Mouse (Mus musculus): ENCODE data around the gene Pecam1. TPM values are rescaled to one million over a fixed set of nuclear protein-coding genes. Genes with fewer than 3 reads are reported as not detected.

The Pecam1 gene
- polyA plus RNA-seq, 1 experiment from 2014 or later: 89.5 TPM

DNA sequence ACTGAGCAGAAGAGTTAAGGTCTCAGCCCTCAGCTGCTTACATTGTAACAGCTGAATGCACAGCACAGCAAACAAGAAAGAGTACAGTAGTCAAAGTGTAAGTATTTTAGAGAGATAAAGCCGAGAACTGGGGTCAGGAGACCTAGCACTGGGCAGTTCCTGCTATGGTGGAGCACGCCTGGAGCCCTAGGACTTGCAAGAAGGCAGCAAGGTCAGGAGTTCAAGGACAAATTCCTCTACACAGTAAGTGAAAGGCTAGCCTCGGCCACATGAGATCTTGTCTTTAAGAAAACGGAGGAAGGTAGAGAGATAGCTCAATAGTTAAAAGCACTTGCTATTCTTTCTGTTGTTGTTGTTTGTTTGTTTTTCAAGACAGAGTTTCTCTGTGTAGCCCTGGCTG lies 57.5 kb downstream of the Pecam1 start:
- Histone ChIP-seq H3K4me3 (ENCODE audit: low read depth, low read length) (no peak overlapping the region), H3K4me1 (ENCODE audit: insufficient read depth) (no peaks in the 10 kb centered on the region), H3K4me2 (no peak overlapping the region), H3K27ac (ENCODE audit: low read depth) (no peak overlapping the region), H3K9me3 (ENCODE audit: low read depth, low read length) (no peaks in the 10 kb centered on the region), H3K36me3 (ENCODE audit: insufficient read depth) (0 out of 2 replicates have a peak, but pooled peaks cover 7% of the 10 kb centered on the region), H3K27me3 (ENCODE audit: insufficient read depth, low read length) (no peaks in the 10 kb centered on the region), H3K9ac (no peak overlapping the region)
- no peak for ATAC-seq (ENCODE audit: insufficient read depth)
- DNase-seq: no peak
- WGBS: 69% methylated on average over 4 of the region's 4 CpGs
- TF ChIP-seq CTCF (IDR thresholded peaks at IDR 0.05; ENCODE audit: low read depth): no peak

DNA sequence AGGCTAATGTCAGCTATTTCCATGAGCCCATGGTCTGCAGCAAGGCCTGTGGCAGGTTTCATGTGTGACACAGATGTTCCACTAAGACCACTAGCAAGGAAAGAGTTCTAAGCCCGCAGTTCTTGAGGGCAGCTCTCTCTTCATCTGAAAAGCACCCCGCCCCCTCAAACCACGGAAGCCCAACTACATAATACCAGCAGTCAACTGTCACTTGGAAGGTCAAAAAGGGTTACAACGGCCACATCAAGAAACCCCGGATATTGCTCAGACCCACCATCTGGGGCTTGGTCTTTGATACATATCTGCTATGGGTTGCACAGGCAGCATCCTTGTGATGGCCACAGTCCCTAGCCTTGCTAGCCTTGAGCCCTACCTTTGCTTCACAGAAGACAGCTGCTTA lies 62.1 kb downstream of the Pecam1 start:
- H3K9me3 ChIP-seq (ENCODE audit: low read depth, low read length): no peaks in the 10 kb centered on the region
- WGBS: 73% methylated on average over 5 of the region's 5 CpGs
- no peak for ATAC-seq (ENCODE audit: insufficient read depth)

DNA sequence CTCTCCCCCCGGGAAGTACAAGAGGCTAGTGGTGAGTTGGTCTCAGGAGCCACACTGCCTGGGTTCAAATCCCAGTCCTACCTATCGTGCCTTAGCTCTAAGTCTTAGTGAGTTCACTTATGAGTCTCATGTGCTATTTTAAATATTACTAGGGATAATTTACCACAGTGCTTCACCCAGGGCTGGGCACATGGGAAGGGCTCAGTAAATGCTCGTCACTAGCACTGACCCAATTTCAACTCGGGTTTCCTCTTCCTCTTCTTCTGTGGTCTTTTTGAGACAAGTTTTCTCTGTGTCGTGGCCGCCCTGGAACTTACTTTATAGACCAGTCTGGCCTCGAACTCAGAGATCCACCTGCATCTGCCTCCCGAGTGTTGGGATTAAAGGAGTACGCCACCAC lies 63.1 kb downstream of the Pecam1 start:
- Histone ChIP-seq H3K4me1 (ENCODE audit: insufficient read depth) (no peaks in the 10 kb centered on the region), H3K36me3 (ENCODE audit: insufficient read depth) (0 out of 2 replicates have a peak, but pooled peaks cover 2% of the 10 kb centered on the region), H3K4me3 (ENCODE audit: low read depth, low read length) (no peak overlapping the region), H3K4me2 (no peak overlapping the region), H3K27ac (ENCODE audit: low read depth) (no peak overlapping the region), H3K27me3 (ENCODE audit: insufficient read depth, low read length) (no peaks in the 10 kb centered on the region), H3K9ac (no peak overlapping the region), H3K9me3 (ENCODE audit: low read depth, low read length) (no peaks in the 10 kb centered on the region)
- 85% methylated on average over 9 of the region's 9 CpGs for WGBS
- DNase-seq (no peak), ATAC-seq (ENCODE audit: insufficient read depth) (no peak)
- no peak for TF ChIP-seq CTCF (IDR thresholded peaks at IDR 0.05; ENCODE audit: low read depth)

More for the DNA sequence above, 62.1 kb downstream of the Pecam1 start:
- Histone ChIP-seq H3K4me3 (ENCODE audit: low read depth, low read length) (no peak overlapping the region), H3K27ac (ENCODE audit: low read depth) (no peak overlapping the region), H3K9ac (no peak overlapping the region), H3K36me3 (ENCODE audit: insufficient read depth) (0 out of 2 replicates have a peak, but pooled peaks cover 2% of the 10 kb centered on the region), H3K27me3 (ENCODE audit: insufficient read depth, low read length) (no peaks in the 10 kb centered on the region), H3K4me2 (no peak overlapping the region), H3K4me1 (ENCODE audit: insufficient read depth) (no peaks in the 10 kb centered on the region)
- no peak for DNase-seq
- no peak for TF ChIP-seq CTCF (IDR thresholded peaks at IDR 0.05; ENCODE audit: low read depth)

DNA sequence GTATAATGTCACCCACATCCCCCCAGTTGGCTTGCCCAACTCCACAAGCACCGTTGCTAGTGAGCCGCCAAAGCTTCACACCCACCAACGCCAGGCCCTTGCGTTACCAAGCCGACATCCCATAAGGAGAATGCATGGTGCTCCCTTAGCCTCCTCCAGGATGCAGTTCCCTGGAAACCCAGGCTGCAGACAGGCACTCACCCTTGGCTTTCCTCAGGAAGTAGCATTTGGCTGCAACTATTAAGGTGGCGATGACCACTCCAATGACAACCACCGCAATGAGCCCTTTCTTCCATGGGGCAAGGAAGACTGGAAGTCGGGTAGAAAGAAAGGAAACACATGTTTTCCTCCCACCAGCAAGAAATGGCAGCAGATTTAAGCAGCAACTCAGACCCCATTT lies 66.4 kb downstream of the Pecam1 start:
- Histone ChIP-seq H3K4me2 (no peak overlapping the region), H3K4me1 (ENCODE audit: insufficient read depth) (no peaks in the 10 kb centered on the region), H3K9ac (no peak overlapping the region), H3K9me3 (ENCODE audit: low read depth, low read length) (no peaks in the 10 kb centered on the region), H3K4me3 (ENCODE audit: low read depth, low read length) (no peak overlapping the region), H3K27ac (ENCODE audit: low read depth) (no peak overlapping the region), H3K27me3 (ENCODE audit: insufficient read depth, low read length) (no peaks in the 10 kb centered on the region), H3K36me3 (ENCODE audit: insufficient read depth) (no peaks in the 10 kb centered on the region)
- DNase-seq (no peak), ATAC-seq (ENCODE audit: insufficient read depth) (no peak)
- WGBS: 86% methylated on average over 8 of the region's 8 CpGs
- TF ChIP-seq CTCF (IDR thresholded peaks at IDR 0.05; ENCODE audit: low read depth): no peak

DNA sequence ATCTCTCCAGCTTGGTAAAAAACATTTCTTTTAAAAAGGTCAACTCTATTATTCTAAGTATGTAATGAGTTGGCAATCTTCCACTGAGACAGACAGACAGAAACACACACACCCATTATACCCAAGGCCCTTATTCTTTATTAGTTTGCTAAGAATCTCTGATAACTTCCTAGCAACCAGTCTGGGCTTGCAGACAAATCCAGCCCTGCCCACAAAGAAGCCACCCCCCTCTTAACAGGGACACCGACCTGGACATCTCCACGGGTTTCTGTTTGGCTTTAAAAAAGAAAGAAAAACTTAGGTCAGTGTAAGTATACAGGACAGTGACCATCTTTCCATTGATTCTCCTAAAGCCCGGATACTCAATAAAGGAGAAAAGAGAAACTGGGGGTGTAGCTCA lies 67.1 kb downstream of the Pecam1 start:
- H3K4me1 ChIP-seq (ENCODE audit: insufficient read depth): 0 out of 2 replicates have a peak, but pooled peaks cover under 1% of the 10 kb centered on the region
- H3K4me2 ChIP-seq: no peak overlapping the region
- H3K27ac ChIP-seq (ENCODE audit: low read depth): no peak overlapping the region
- DNase-seq: no peak
- no peaks in the 10 kb centered on the region for H3K27me3 ChIP-seq (ENCODE audit: insufficient read depth, low read length)
- WGBS: 74% methylated on average over 3 of the region's 3 CpGs
- no peak overlapping the region for H3K4me3 ChIP-seq (ENCODE audit: low read depth, low read length)
- H3K9ac ChIP-seq: no peak overlapping the region
- H3K9me3 ChIP-seq (ENCODE audit: low read depth, low read length): no peaks in the 10 kb centered on the region
- TF ChIP-seq CTCF (IDR thresholded peaks at IDR 0.05; ENCODE audit: low read depth): no peak
- peaks cover under 1% of the 10 kb centered on the region; the same call in 1 of the 2 replicates for H3K36me3 ChIP-seq (ENCODE audit: insufficient read depth)
- no peak for ATAC-seq (ENCODE audit: insufficient read depth)

DNA sequence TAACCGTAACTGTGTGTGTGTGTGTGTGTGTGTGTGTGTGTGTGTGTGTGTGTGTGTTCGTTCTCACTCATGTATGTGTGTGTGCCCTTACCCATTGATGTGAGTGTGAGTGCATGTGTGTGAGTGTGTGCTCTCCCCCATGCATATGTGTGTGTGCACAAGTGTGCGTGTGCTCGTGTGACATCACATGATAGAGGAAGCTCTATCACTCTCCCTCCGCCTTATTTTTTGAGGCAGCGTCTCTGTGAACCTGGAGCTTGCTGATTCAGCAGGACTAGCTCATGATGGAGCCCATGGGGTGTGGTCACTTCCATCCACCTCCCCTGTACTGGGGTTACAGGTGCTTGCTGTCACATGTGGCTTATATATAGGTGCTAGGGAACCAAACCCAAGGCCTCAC lies 69.3 kb downstream of the Pecam1 start:
- H3K36me3 ChIP-seq (ENCODE audit: insufficient read depth): peaks cover 3% of the 10 kb centered on the region; the same call in 1 of the 2 replicates
- TF ChIP-seq CTCF (IDR thresholded peaks at IDR 0.05; ENCODE audit: low read depth): no peak
- no peak overlapping the region for H3K27ac ChIP-seq (ENCODE audit: low read depth)
- 86% methylated on average over 6 of the region's 6 CpGs for WGBS
- DNase-seq (no peak), ATAC-seq (ENCODE audit: insufficient read depth) (no peak)
- no peaks in the 10 kb centered on the region for H3K9me3 ChIP-seq (ENCODE audit: low read depth, low read length)
- H3K4me1 ChIP-seq (ENCODE audit: insufficient read depth): 0 out of 2 replicates have a peak, but pooled peaks cover 7% of the 10 kb centered on the region
- H3K9ac ChIP-seq: no peak overlapping the region
- H3K4me3 ChIP-seq (ENCODE audit: low read depth, low read length): no peak overlapping the region
- no peaks in the 10 kb centered on the region for H3K27me3 ChIP-seq (ENCODE audit: insufficient read depth, low read length)
- H3K4me2 ChIP-seq: no peak overlapping the region

DNA sequence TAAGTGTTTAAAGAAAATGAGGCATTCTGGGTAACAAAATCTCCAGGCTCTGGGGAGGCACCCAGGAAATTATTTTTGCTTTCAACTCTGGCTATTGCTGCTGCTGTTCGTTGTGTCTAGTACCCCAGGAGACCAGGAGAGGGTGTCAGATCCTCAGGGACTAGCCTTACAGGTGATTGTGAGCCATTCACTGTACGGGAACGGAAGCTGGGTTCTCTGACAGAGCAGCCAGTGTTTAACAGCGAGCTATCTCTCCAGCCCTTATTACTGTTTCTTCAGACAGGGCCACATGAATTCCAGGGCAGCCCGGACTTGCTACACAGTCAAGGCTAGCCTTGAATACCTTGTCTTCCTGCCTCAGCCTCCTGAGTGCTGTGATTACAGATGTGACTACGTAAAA lies 70.6 kb downstream of the Pecam1 start:
- Histone ChIP-seq H3K27me3 (ENCODE audit: insufficient read depth, low read length) (no peaks in the 10 kb centered on the region), H3K4me3 (ENCODE audit: low read depth, low read length) (no peak overlapping the region), H3K4me2 (no peak overlapping the region), H3K4me1 (ENCODE audit: insufficient read depth) (peaks cover 15% of the 10 kb centered on the region), H3K36me3 (ENCODE audit: insufficient read depth) (peaks cover 3% of the 10 kb centered on the region; the same call in 1 of the 2 replicates), H3K9me3 (ENCODE audit: low read depth, low read length) (no peaks in the 10 kb centered on the region), H3K27ac (ENCODE audit: low read depth) (no peak overlapping the region), H3K9ac (no peak overlapping the region)
- peak; percentile 47 for TF ChIP-seq CTCF (IDR thresholded peaks at IDR 0.05; ENCODE audit: low read depth)
- DNase-seq (peak; percentile 50), ATAC-seq (ENCODE audit: insufficient read depth) (no peak)
- 42% methylated on average over 6 of the region's 6 CpGs for WGBS

Data from lung, embryonic 14.5 days (tissue).